Mouse (Mus musculus): ENCODE results near the gene Aco1.

GRCm38 (mm10) chr4:40102996-40103395 lies 39.9 kb upstream of the Aco1 start:
- no peak for TF ChIP-seq POLR2A (IDR thresholded peaks at IDR 0.05; ENCODE audit: extremely low read depth, insufficient read depth, low read length)
- TF ChIP-seq CTCF (IDR thresholded peaks at IDR 0.05; ENCODE audit: low read depth, low read length): no peak

Measured in liver, adult 2 months (tissue).